Mouse (Mus musculus): Measurements from ENCODE around the gene Nhsl1.
"Not testable (repeated sequence)": the region's sequence is repeated elsewhere in the genome, so short reads cannot be mapped to it uniquely, and the experiment has no call there.

The Nhsl1 gene

DNA sequence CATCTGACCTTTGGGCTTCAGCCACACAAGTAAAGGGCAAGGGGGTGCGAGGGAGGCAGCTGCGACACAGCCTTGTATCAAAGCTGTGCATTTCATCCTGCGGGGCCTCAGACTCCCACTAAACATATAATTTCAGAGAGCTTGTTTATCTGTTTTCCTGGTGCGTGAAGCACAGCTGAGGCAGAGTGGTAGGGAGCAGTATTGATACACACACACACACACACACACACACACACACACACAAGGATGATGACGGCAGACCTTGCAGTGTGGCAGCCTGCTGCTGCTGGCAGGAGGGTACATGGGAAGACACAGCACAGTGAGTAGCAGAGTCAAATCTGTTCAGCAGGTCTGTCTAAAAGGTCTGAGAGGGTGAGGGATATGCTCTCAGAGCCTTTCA is 85.9 kb downstream of the Nhsl1 start:
- DNase-seq: no peak

DNA sequence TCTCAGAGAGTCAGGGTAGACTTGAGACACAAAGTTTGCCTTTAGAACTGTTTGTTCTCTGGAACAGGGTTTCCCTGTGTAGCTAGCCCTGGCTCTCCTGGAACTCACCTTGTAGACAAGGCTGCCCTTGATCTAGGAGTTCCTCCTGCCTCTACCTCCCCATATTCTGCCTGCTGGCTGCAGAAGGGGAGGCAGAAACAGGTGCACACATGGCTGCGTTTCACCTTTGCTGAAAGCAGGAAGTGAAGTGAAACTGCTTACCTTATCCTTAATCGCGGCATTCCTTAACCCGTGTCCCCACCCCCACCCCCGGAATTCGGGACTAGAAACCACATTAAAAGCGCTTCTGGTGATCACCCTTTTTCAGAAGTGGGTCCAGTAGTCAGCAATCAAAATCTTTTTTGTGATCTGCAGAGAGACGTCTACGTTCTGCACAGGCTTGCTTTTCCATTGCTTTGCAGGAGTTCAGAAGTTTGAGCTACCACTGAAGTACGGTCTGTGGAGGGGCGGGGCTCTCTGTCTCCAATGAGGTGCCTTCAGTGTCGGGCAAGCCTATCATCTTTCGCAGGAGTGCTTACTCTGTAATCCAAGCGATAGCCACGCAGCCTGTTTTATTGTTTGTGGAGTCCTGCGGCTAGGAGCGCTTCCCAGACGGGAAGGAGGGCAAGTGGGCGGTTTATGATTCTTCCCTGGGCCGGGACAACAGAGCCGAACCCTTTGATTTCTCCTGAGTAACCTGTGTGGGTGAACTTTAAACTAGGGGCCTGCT is 88.5 kb downstream of the Nhsl1 start:
- peak; percentile 91 for DNase-seq

- no peak for DNase-seq
These were observed 89.3 kb downstream of the Nhsl1 start for GRCm38 (mm10) chr10:18408128-18408527.

DNA sequence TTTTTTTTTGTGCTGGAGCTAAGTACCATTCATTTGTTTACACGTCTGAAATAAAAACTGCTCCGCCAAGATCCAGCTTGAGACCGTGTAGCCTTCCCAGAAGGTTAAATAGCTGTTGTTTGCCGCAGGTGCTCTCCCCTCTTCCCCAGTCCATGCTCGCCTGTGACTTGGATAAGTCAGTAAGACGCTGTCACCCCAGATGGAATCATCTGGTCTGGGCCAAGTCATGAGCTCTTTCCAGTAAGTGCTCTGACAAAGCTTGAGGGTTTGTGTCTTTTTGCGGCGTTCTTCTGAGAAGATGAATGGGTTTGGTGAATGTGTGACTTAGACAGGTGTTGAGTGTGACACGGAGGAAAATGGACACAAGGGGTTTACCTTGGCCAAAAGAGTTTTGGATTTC is 89.8 kb downstream of the Nhsl1 start:
- DNase-seq: peak; percentile 41

DNA sequence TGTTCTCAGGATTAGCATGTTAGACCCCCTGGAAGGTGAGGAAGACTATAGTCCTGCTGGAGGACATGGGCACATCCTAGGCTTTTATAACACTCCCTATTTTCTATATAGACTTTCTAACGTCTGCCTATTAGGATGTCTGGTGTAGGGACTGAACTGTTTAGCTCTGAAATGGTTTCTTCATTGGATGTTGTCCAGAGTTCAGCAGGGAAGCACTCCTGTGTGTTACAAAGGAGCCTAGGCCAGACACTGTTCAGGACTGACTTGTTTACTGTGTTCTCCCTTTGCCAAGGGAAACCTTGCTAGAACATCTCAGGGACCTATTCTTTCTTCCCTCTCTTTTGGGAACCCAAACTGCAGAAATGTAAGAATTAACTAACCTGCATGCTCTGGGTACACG is 90.3 kb downstream of the Nhsl1 start:
- no peak for DNase-seq

GRCm38 (mm10) chr10:18411266-18411665 is 92.5 kb downstream of the Nhsl1 start:
- DNase-seq: no peak

GRCm38 (mm10) chr10:18415946-18416345 is 97.2 kb downstream of the Nhsl1 start:
- no peak for DNase-seq

GRCm38 (mm10) chr10:18418160-18418559 is 99.4 kb downstream of the Nhsl1 start:
- no peak for DNase-seq

DNA sequence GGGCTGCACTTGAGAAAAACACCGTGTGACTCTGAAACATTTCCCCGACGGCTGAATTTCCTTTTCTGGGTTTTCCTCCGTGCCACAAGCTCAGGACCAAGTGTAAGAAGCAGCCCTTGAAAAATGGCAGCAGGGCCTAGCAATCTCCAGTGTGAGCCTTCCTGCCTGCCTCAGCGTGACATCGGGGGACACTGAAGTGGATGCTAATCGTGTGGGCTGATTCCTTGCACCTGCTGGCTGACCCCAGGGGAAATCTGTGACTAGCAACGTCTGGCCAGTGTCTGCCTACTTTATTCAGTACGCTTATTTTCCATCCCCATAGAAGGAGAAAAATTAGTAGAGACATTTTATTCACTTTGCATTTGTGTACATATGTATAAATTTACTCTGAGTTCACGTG is 100.7 kb downstream of the Nhsl1 start:
- DNase-seq: peak; percentile 61

DNA sequence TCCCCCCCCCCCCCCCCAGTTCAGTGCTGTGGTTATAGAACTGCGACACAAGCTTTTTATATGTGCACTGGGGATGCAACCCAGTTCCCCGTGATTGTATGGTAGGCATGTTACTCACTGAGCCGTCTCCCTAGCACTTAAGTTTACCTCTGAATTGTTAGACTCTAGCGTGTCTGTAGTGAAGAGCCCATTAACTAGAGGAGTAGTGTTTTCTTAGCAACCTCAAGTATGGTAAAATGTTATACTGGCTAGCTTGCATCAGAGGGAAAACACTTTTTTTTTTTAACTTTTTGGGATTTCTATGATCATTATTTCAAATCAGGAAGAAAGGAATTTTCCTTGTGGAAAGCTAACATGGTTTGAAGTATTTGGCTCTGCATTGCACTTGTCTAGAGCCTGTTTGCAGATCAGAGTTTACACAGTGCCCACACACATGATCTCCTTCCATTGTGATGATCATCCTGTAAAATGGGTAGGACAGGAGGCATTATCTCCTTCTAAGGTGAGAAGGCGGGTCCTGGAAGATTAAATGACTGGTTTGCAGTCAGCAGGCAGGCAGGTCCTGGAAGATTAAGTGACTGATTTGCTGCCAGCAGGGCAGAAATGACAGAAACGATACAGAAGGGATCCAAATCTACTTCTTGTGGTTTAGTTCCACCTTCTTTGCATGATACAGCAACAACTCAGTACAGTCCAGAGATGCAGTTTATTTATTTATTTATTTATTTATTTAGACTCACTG is 101.6 kb downstream of the Nhsl1 start:
- DNase-seq: no peak

DNA sequence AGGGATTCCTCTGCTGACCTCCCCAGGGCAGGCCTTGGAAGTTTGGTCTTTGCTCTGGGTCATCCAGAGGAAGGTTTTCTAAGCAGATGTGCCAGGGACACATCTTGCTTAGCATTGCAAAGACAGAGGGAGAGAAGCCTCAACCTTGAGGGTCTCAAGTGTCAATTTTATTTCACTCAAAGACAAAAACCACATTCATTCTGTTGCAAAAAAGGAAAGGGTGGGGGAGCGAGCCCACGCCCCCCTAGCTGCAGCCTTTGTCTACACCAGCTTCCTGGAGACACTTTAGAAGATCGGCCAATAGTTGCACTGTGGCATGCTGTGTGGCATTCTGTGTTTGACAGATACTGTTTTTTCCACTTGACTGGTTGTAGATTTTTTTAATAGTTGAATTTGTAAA is 104.2 kb downstream of the Nhsl1 start:
- DNase-seq: no peak

DNA sequence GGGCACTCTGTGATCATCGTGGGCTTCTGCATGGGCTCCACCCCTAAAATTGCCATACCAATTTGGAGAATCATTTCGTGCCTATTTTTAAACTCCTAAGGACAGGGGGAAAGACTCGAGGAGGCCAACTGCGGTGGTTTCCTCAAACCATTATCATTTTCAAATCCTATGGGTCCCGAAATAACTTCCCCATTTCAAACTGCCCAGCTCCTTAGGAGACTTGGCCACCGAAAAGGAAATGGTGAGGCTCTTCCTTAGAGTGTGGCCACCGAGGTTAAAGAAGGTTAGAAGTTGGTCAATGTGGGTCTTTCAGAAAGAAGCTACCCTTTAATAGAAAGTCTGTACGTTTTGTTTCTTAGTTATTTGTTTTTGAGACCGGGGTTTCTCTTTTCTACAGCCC is 104.8 kb downstream of the Nhsl1 start:
- no peak for DNase-seq

GRCm38 (mm10) chr10:18427866-18428265 is 109.1 kb downstream of the Nhsl1 start:
- DNase-seq: no peak

- DNase-seq: no peak
These were observed 110.7 kb downstream of the Nhsl1 start for GRCm38 (mm10) chr10:18429533-18429932.

DNA sequence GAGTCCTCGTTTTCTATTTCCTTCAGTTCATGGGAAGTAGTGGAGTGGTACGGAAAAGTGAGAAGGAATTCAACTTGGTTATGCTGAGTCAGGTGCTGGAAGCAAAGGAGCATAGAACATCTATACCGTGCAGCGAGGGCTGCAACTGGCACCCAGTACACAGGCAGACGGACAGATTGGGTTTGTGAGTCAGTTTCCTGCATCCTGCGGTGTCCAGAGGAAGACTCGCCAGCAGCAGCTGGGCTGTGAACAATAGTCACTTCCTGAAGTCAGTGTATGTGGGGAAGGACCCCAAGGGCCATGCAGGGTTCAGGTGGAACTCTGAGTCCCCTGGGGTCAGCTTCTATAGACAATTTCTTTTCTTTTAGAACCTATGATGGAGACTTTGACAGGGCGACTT is 111.4 kb downstream of the Nhsl1 start:
- DNase-seq: no peak

- DNase-seq: peak; percentile 57
These were observed 112.2 kb downstream of the Nhsl1 start for GRCm38 (mm10) chr10:18430973-18431372.

DNA sequence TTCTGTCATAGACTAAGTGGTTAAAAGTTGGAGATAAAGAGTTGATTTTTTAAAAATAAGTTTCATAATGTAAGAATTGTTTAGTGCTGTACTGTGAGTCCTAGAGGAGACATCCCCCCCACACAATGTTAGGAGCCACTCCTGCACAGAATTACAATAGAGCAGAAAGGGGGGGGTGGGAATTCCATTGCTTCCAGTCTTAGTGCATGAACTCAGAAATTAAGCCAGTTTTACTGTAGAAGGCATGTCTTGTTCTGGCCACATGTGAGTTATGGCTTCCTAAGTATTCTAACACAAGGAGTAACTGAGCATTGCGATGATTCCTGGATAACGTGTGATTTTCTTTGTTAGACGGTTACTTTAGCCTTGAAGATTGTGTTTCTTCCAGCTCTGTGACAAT is 112.8 kb downstream of the Nhsl1 start:
- no peak for DNase-seq

- DNase-seq: no peak
These were observed 116.7 kb downstream of the Nhsl1 start for GRCm38 (mm10) chr10:18435454-18435853.

GRCm38 (mm10) chr10:18435938-18436337 is 117.2 kb downstream of the Nhsl1 start:
- no peak for DNase-seq

- DNase-seq: no peak
These were observed 118.8 kb downstream of the Nhsl1 start for GRCm38 (mm10) chr10:18437584-18437983.

- no peak for DNase-seq
These were observed 127.0 kb downstream of the Nhsl1 start for GRCm38 (mm10) chr10:18445603-18446358.

GRCm38 (mm10) chr10:18446359-18446820 is 127.6 kb downstream of the Nhsl1 start:
- DNase-seq: no peak

- no peak for DNase-seq
These were observed 128.5 kb downstream of the Nhsl1 start for GRCm38 (mm10) chr10:18447299-18447698.

GRCm38 (mm10) chr10:18448896-18449295 is 130.1 kb downstream of the Nhsl1 start:
- not testable (repeated sequence) for DNase-seq
